Mouse (Mus musculus): ENCODE results near the gene Aldh1l1. TPM values are rescaled to one million over a fixed set of nuclear protein-coding genes. Genes with fewer than 3 reads are reported as not detected.

Gene Aldh1l1
- total and polyA plus RNA-seq, 3 experiments: 0.11 to 0.13 TPM; not detected in 1

- peak; percentile 19; the same call in 1 of the 2 replicates for TF ChIP-seq SMC3 (IDR thresholded peaks at IDR 0.05; ENCODE audit: low read depth, low read length)
- no peak for TF ChIP-seq CHD1 (IDR thresholded peaks at IDR 0.05; ENCODE audit: low read depth, low read length)
- TF ChIP-seq SIN3A (IDR thresholded peaks at IDR 0.05; ENCODE audit: low read length): no peak
- TF ChIP-seq RCOR1 (conservative IDR thresholded peaks at IDR 0.05; ENCODE audit: low read depth, low read length): 0 out of 2 replicates have a peak, but pooled peaks have one; percentile 21
- no peak for TF ChIP-seq MAFK (IDR thresholded peaks at IDR 0.05; ENCODE audit: insufficient replicate concordance, low read length)
- TF ChIP-seq GABPA (IDR thresholded peaks at IDR 0.05; ENCODE audit: insufficient replicate concordance, low read depth, low read length): no peak
Observed at GRCm38 (mm10) chr6:90606538-90606937, 120.3 kb downstream of the Aldh1l1 start (continued).

GRCm38 (mm10) chr6:90607196-90607595 is 121.0 kb downstream of the Aldh1l1 start:
- Histone ChIP-seq H3K79me2 (replicated peaks; ENCODE audit: control insufficient read depth, extremely low read depth, insufficient read depth, poor library complexity, severe bottlenecking) (no peaks in the 10 kb centered on the region), H3K9me3 (replicated peaks; ENCODE audit: low read length) (no peaks in the 10 kb centered on the region), H3K36me3 (replicated peaks in 1 of 2; ENCODE audit: control insufficient read depth in 1 of 2, insufficient read depth in 1 of 2, low read length in 1 of 2) (no peaks in the 10 kb centered on the region), H3K4me2 (ENCODE audit: insufficient read depth, low read depth, poor library complexity, severe bottlenecking) (no peak overlapping the region), H3K27me3 (replicated peaks) (peaks cover 76% of the 10 kb centered on the region), H3K4me3 (replicated peaks in 1 of 3; ENCODE audit: low read depth in 2 of 3, low read length in 2 of 3, poor library complexity in 1 of 3) (no peak overlapping the region), H3K27ac (ENCODE audit: insufficient read depth, low read depth) (no peak overlapping the region), H3K4me1 (ENCODE audit: control insufficient read depth in 1 of 2, insufficient read depth in 2 of 2) (peaks cover 2 to 12% of the 10 kb centered on the region in 2 experiments; a peak in 3 of 4 replicates), H3K9ac (ENCODE audit: insufficient read depth, low read depth) (no peak overlapping the region)
- in situ Hi-C loops (cut with MboI; ENCODE audit: low pct_ligation_motif_present, low pct_unique_long_range_greater_than_20kb, low sequenced_read_pairs): no loop called here
- dilution Hi-C loops (cut with MboI; ENCODE audit: extremely low pct_ligation_motif_present, extremely low pct_unique_long_range_greater_than_20kb, low sequenced_read_pairs): no loop called here
- DNase-seq (ENCODE audit: extremely low read depth): peak; percentile 72
- TF ChIP-seq RAD21 (IDR thresholded peaks at IDR 0.05; ENCODE audit: low read depth, low read length) (peak; percentile 30), IRF4 (IDR thresholded peaks at IDR 0.05; ENCODE audit: low read depth, low read length) (no peak), POLR2A (IDR thresholded peaks at IDR 0.05; ENCODE audit: low read depth, low read length) (no peak), CTCF (conservative IDR thresholded peaks at IDR 0.05 in 1 of 2, IDR thresholded peaks at IDR 0.05 in 1 of 2; ENCODE audit: low read depth in 2 of 2, low read length in 2 of 2) (peak; percentile 52 to 82), SMC3 (IDR thresholded peaks at IDR 0.05; ENCODE audit: low read depth, low read length) (peak; percentile 27; the same call in 1 of the 2 replicates), PAX5 (IDR thresholded peaks at IDR 0.05; ENCODE audit: low read length) (no peak)

- in situ Hi-C loops (cut with MboI; ENCODE audit: low pct_ligation_motif_present, low pct_unique_long_range_greater_than_20kb, low sequenced_read_pairs): no loop called here
- Histone ChIP-seq H3K4me1 (ENCODE audit: control insufficient read depth in 1 of 2, insufficient read depth in 2 of 2) (peaks cover 2 to 15% of the 10 kb centered on the region in 2 experiments; a peak in 3 of 4 replicates), H3K36me3 (replicated peaks in 1 of 2; ENCODE audit: control insufficient read depth in 1 of 2, insufficient read depth in 1 of 2, low read length in 1 of 2) (no peaks in the 10 kb centered on the region), H3K9me3 (replicated peaks; ENCODE audit: low read length) (no peaks in the 10 kb centered on the region), H3K27ac (ENCODE audit: insufficient read depth, low read depth) (no peak overlapping the region), H3K27me3 (replicated peaks) (peaks cover 75% of the 10 kb centered on the region), H3K9ac (ENCODE audit: insufficient read depth, low read depth) (no peak overlapping the region), H3K4me2 (ENCODE audit: insufficient read depth, low read depth, poor library complexity, severe bottlenecking) (no peak overlapping the region), H3K4me3 (replicated peaks in 1 of 3; ENCODE audit: low read depth in 2 of 3, low read length in 2 of 3, poor library complexity in 1 of 3) (no peak overlapping the region), H3K79me2 (replicated peaks; ENCODE audit: control insufficient read depth, extremely low read depth, insufficient read depth, poor library complexity, severe bottlenecking) (no peaks in the 10 kb centered on the region)
- dilution Hi-C loops (cut with MboI; ENCODE audit: extremely low pct_ligation_motif_present, extremely low pct_unique_long_range_greater_than_20kb, low sequenced_read_pairs): no loop called here
- TF ChIP-seq UBTF (IDR thresholded peaks at IDR 0.05; ENCODE audit: low read depth, low read length): no peak
- no peak for TF ChIP-seq NRF1 (IDR thresholded peaks at IDR 0.05; ENCODE audit: low read depth, low read length)
- peak; percentile 32 for TF ChIP-seq SMC3 (IDR thresholded peaks at IDR 0.05; ENCODE audit: low read depth, low read length)
- TF ChIP-seq CTCF (conservative IDR thresholded peaks at IDR 0.05 in 1 of 2, IDR thresholded peaks at IDR 0.05 in 1 of 2; ENCODE audit: low read depth in 2 of 2, low read length in 2 of 2): peak in 1 of 2 experiments; percentile 65; a peak in 2 of 4 replicates
- no peak for TF ChIP-seq NELFE (IDR thresholded peaks at IDR 0.05; ENCODE audit: low read depth, low read length)
- peak; percentile 43 for TF ChIP-seq RAD21 (IDR thresholded peaks at IDR 0.05; ENCODE audit: low read depth, low read length)
- TF ChIP-seq USF1 (IDR thresholded peaks at IDR 0.05; ENCODE audit: low read depth, low read length): no peak
- DNase-seq (ENCODE audit: extremely low read depth): no peak
Observed at GRCm38 (mm10) chr6:90608186-90608585, 122.0 kb downstream of the Aldh1l1 start.

Data from CH12.LX (cell line).